Mouse (Mus musculus) intestine, embryonic 14.5 days (tissue): Measurements from ENCODE around the gene Ror1. TPM values are rescaled to one million over a fixed set of nuclear protein-coding genes. Genes with fewer than 3 reads are reported as not detected.

Experiments
- ATAC-seq: fragments of 200-750 bp; cut with Nextera tagmentation; replicated peaks from 2 replicates; pipeline ENCODE4 v1.8.0; 2017; ENCODE audit warnings: low read depth, moderate number of reproducible peaks, moderate TSS enrichment, moderate library complexity; ENCODE audit not compliant: low FRiP score, low TSS enrichment
- DNase-seq: peaks from one replicate; pipeline ENCODE4 v3.0.0-alpha.2; 2018; ENCODE audit warnings: low spot score
- H3K27ac ChIP-seq: fragments of 300-500 bp; sonication (generic); 2 replicates; pipeline ENCODE4 v1.5.1; 2014; ENCODE audit warnings: low read depth, mild to moderate bottlenecking, control low read depth
- H3K27me3 ChIP-seq: fragments of 300-500 bp; sonication (generic); replicated peaks from 2 replicates; pipeline ENCODE4 v1.6.1; 2014; ENCODE audit warnings: low read length, control low read depth; ENCODE audit not compliant: control insufficient read depth, insufficient read depth
- H3K36me3 ChIP-seq: fragments of 300-500 bp; sonication (generic); 2 replicates; pipeline ENCODE4 v1.6.1; 2014; ENCODE audit warnings: low read length, control low read depth; ENCODE audit not compliant: control insufficient read depth, insufficient read depth
- H3K4me1 ChIP-seq: fragments of 300-500 bp; sonication (generic); replicated peaks from 2 replicates; pipeline ENCODE4 v1.6.1; 2014; ENCODE audit warnings: low read length, control low read depth, mixed read lengths; ENCODE audit not compliant: control insufficient read depth, insufficient read depth
- H3K4me2 ChIP-seq: fragments of 300-500 bp; sonication (generic); 2 replicates; pipeline ENCODE4 v1.6.1; 2014; ENCODE audit warnings: low read length
- H3K4me3 ChIP-seq: fragments of 300-500 bp; sonication (generic); 2 replicates; pipeline ENCODE4 v1.5.1; 2014; ENCODE audit warnings: low read depth, low read length, control low read depth, mixed read lengths
- H3K9ac ChIP-seq: fragments of 300-500 bp; sonication (generic); 2 replicates; pipeline ENCODE4 v1.6.1; 2014; ENCODE audit warnings: mild to moderate bottlenecking, low read length
- H3K9me3 ChIP-seq: fragments of 300-500 bp; sonication (generic); 2 replicates; pipeline ENCODE4 v1.6.1; 2016; ENCODE audit warnings: low read length, control low read depth; ENCODE audit not compliant: control insufficient read depth
- WGBS: fragments of 180-500 bp; shearing (Covaris S2); extraction: QIAGEN DNeasy Blood & Tissue Kit; methylation state at CpG from one replicate; pipeline ENCODE4 v1.1.7; 2014; 5-methylcytosine and 5-hydroxymethylcytosine counted together
- polyA plus RNA-seq: library from polyadenylated mRNA; unstranded; fragments of >200 nt; fragmentation: Nextera tagmentation; extraction: Ambion mirVana; gene quantifications from 2 replicates; pipeline ENCODE4 v1.2.1, GENCODE M21; 2014

Gene Ror1
- polyA plus RNA-seq, 1 experiment from 2014 or later = 12.1 TPM

- no peak overlapping the region for H3K9ac ChIP-seq
- ATAC-seq = peak; percentile 82
- no peaks in the 10 kb centered on the region for H3K27me3 ChIP-seq
- H3K36me3 ChIP-seq = no peaks in the 10 kb centered on the region
- H3K27ac ChIP-seq = peak overlapping the region; percentile 62
- H3K4me3 ChIP-seq = no peak overlapping the region
- WGBS = 15% methylated on average over 8 of the region's 8 CpGs
- no peak for DNase-seq
- H3K4me2 ChIP-seq = peak overlapping the region; percentile 7; the same call in 1 of the 2 replicates
- no peaks in the 10 kb centered on the region for H3K9me3 ChIP-seq
- peaks cover 20% of the 10 kb centered on the region; the same call in 1 of the 2 replicates for H3K4me1 ChIP-seq
These were observed 339.9 kb downstream of the Ror1 start for GRCm38 (mm10) chr4:100435281-100436168.

GRCm38 (mm10) chr4:100436169-100436547 is 340.6 kb downstream of the Ror1 start:
- no peak overlapping the region for H3K4me3 ChIP-seq
- H3K27me3 ChIP-seq = no peaks in the 10 kb centered on the region
- 39% methylated on average over 4 of the region's 4 CpGs for WGBS
- H3K4me2 ChIP-seq = no peak overlapping the region
- no peak overlapping the region for H3K9ac ChIP-seq
- peak overlapping the region; percentile 12; the same call in 1 of the 2 replicates for H3K27ac ChIP-seq
- ATAC-seq (no peak), DNase-seq (no peak)
- peaks cover 20% of the 10 kb centered on the region; the same call in 1 of the 2 replicates for H3K4me1 ChIP-seq
- no peaks in the 10 kb centered on the region for H3K9me3 ChIP-seq
- H3K36me3 ChIP-seq = peaks cover 2% of the 10 kb centered on the region; the same call in 1 of the 2 replicates

- DNase-seq = no peak
- H3K4me1 ChIP-seq = 0 out of 2 replicates have a peak, but pooled peaks cover 6% of the 10 kb centered on the region
- no peak overlapping the region for H3K27ac ChIP-seq
- WGBS = 34% methylated on average over 3 of the region's 3 CpGs
- H3K36me3 ChIP-seq = peaks cover 7% of the 10 kb centered on the region
- no peaks in the 10 kb centered on the region for H3K27me3 ChIP-seq
- ATAC-seq = no peak
- H3K4me2 ChIP-seq = no peak overlapping the region
- H3K4me3 ChIP-seq = no peak overlapping the region
- no peaks in the 10 kb centered on the region for H3K9me3 ChIP-seq
- H3K9ac ChIP-seq = no peak overlapping the region
These were observed 351.3 kb downstream of the Ror1 start for GRCm38 (mm10) chr4:100446897-100447296.

- no peaks in the 10 kb centered on the region for H3K27me3 ChIP-seq
- DNase-seq = no peak
- H3K4me3 ChIP-seq = no peak overlapping the region
- 32% methylated on average over 9 of the region's 9 CpGs for WGBS
- H3K9me3 ChIP-seq = no peaks in the 10 kb centered on the region
- no peak overlapping the region for H3K27ac ChIP-seq
- ATAC-seq = no peak
- 0 out of 2 replicates have a peak, but pooled peaks cover 7% of the 10 kb centered on the region for H3K4me1 ChIP-seq
- H3K36me3 ChIP-seq = no peaks in the 10 kb centered on the region
- no peak overlapping the region for H3K4me2 ChIP-seq
- H3K9ac ChIP-seq = no peak overlapping the region
These were observed 367.0 kb downstream of the Ror1 start for GRCm38 (mm10) chr4:100462493-100463120.

GRCm38 (mm10) chr4:100478592-100479321 is 383.2 kb downstream of the Ror1 start, which contains the start of gene Ube2u:
Ube2u (plus strand) TSS chr4:100478849.
- H3K4me3 ChIP-seq = no peak within 1 kb of the TSS
- H3K27me3 ChIP-seq = no peaks in the 10 kb centered on the region
- WGBS = 32% methylated on average over 15 of the region's 15 CpGs
- H3K27ac ChIP-seq = no peak within 1 kb of the TSS
- peak; percentile 82 for ATAC-seq
- no peaks in the 10 kb centered on the region for H3K36me3 ChIP-seq
- H3K4me1 ChIP-seq = peaks cover 10% of the 10 kb centered on the region; the same call in 1 of the 2 replicates
- no peak within 1 kb of the TSS for H3K9ac ChIP-seq
- no peaks in the 10 kb centered on the region for H3K9me3 ChIP-seq
- H3K4me2 ChIP-seq = peak within 1 kb of the TSS; percentile 41
- peak; percentile 63 for DNase-seq

- Histone ChIP-seq H3K27me3 (no peaks in the 10 kb centered on the region), H3K27ac (no peak overlapping the region), H3K4me2 (no peak overlapping the region), H3K9ac (no peak overlapping the region), H3K36me3 (no peaks in the 10 kb centered on the region), H3K9me3 (no peaks in the 10 kb centered on the region), H3K4me3 (no peak overlapping the region), H3K4me1 (no peaks in the 10 kb centered on the region)
- no peak for DNase-seq
- ATAC-seq = no peak
- WGBS = 90% methylated on average over 3 of the region's 3 CpGs
These were observed 392.9 kb downstream of the Ror1 start for GRCm38 (mm10) chr4:100488447-100488846.

Other genes with a start within 250 kb of the Ror1 start
- gene Pgm1, start 166.4 kb upstream of the Ror1 start, polyA plus RNA-seq = 142 and 150 TPM in 2 replicates
- 36.2 and 39.9 TPM in 2 replicates for gene Itgb3bp, start 166.0 kb upstream of the Ror1 start, polyA plus RNA-seq